Mouse (Mus musculus) naive thymus-derived CD4-positive, alpha-beta T cell, adult 5 months (primary cell): ENCODE data around the gene Dclre1c. TPM values are rescaled to one million over a fixed set of nuclear protein-coding genes. Genes with fewer than 3 reads are reported as not detected.

Source experiments
- polyA plus RNA-seq: library from polyadenylated mRNA; unstranded; fragments of 100-300 nt; shearing (Covaris generic); gene quantifications from one replicate; pipeline ENCODE4 v1.2.1, GENCODE M21; 2017

The Dclre1c gene
- polyA plus RNA-seq, result 21.5 TPM

GRCm38 (mm10) chr2:3423841-3424578 is at the start of gene Dclre1c:
Gene Dclre1c (plus strand): TSS chr2:3424131.

GRCm38 (mm10) chr2:3397110-3397509 is 26.8 kb upstream of the Dclre1c start, which contains the start of gene Olah:
Gene Olah (minus strand): TSS chr2:3397210.

GRCm38 (mm10) chr2:3422548-3422947 is 1.4 kb upstream of the Dclre1c start, which contains the start of gene Meig1:
Gene Meig1 (minus strand): TSS chr2:3422648.

GRCm38 (mm10) chr2:3474861-3475283 is 50.9 kb downstream of the Dclre1c start, which contains the start of gene Suv39h2:
Gene Suv39h2 (minus strand): TSS chr2:3475031.

GRCm38 (mm10) chr2:3512552-3513454 is 88.9 kb downstream of the Dclre1c start, which contains the start of the genes Gm45902, Hspa14 and Cdnf:
Gene Gm45902 (minus strand): TSS chr2:3512790.
Gene Hspa14 (minus strand): TSS chr2:3512814.
Gene Cdnf (plus strand): TSS chr2:3513030.

Other genes with a start within 250 kb of the Dclre1c start
- gene Nmt2, start 139.9 kb upstream of the Dclre1c start, polyA plus RNA-seq, result 28.0 TPM
- gene Rpp38, start 91.5 kb upstream of the Dclre1c start, polyA plus RNA-seq, result 15.3 TPM
- gene Acbd7, start 88.0 kb upstream of the Dclre1c start, polyA plus RNA-seq, result not detected
- gene Olah, start 26.9 kb upstream of the Dclre1c start, polyA plus RNA-seq, result not detected
- gene Meig1, start 1.5 kb upstream of the Dclre1c start, polyA plus RNA-seq, result not detected
- 6.2 TPM for gene Suv39h2, start 50.9 kb downstream of the Dclre1c start, polyA plus RNA-seq
- gene Gm45902, start 88.7 kb downstream of the Dclre1c start, polyA plus RNA-seq, result 6.5 TPM
- 92.5 TPM for gene Hspa14, start 88.7 kb downstream of the Dclre1c start, polyA plus RNA-seq
- gene Cdnf, start 88.9 kb downstream of the Dclre1c start, polyA plus RNA-seq, result 1.1 TPM
- 661 TPM for gene Fam107b, start 146.4 kb downstream of the Dclre1c start, polyA plus RNA-seq